Mouse (Mus musculus): ENCODE results near the gene Sorcs1.

Sorcs1 gene

GRCm38 (mm10) chr19:50566306-50566705 lies 112.1 kb downstream of the Sorcs1 start:
- DNase-seq (ENCODE audit: low read depth, low spot score) = no peak

GRCm38 (mm10) chr19:50558771-50559170 lies 119.7 kb downstream of the Sorcs1 start:
- DNase-seq (ENCODE audit: low read depth, low spot score) = no peak

GRCm38 (mm10) chr19:50534031-50534430 lies 144.4 kb downstream of the Sorcs1 start:
- DNase-seq (ENCODE audit: low read depth, low spot score) = no peak

GRCm38 (mm10) chr19:50527835-50528234 lies 150.6 kb downstream of the Sorcs1 start:
- no peak for DNase-seq (ENCODE audit: low read depth, low spot score)

- DNase-seq (ENCODE audit: low read depth, low spot score) = no peak
These were observed 152.4 kb downstream of the Sorcs1 start for GRCm38 (mm10) chr19:50526094-50526493.

GRCm38 (mm10) chr19:50521943-50522342 lies 156.5 kb downstream of the Sorcs1 start:
- no peak for DNase-seq (ENCODE audit: low read depth, low spot score)

GRCm38 (mm10) chr19:50515059-50515673 lies 163.3 kb downstream of the Sorcs1 start:
- DNase-seq (ENCODE audit: low read depth, low spot score) = no peak

- no peak for DNase-seq (ENCODE audit: low read depth, low spot score)
These were observed 164.1 kb downstream of the Sorcs1 start for GRCm38 (mm10) chr19:50514309-50514830.

- DNase-seq (ENCODE audit: low read depth, low spot score) = no peak
These were observed 175.6 kb downstream of the Sorcs1 start for GRCm38 (mm10) chr19:50502816-50503215.

GRCm38 (mm10) chr19:50491121-50491520 lies 187.3 kb downstream of the Sorcs1 start:
- no peak for DNase-seq (ENCODE audit: low read depth, low spot score)

GRCm38 (mm10) chr19:50490721-50491120 lies 187.7 kb downstream of the Sorcs1 start:
- no peak for DNase-seq (ENCODE audit: low read depth, low spot score)

- DNase-seq (ENCODE audit: low read depth, low spot score) = no peak
These were observed 188.7 kb downstream of the Sorcs1 start for GRCm38 (mm10) chr19:50489786-50490185.

GRCm38 (mm10) chr19:50488421-50488820 lies 190.0 kb downstream of the Sorcs1 start:
- no peak for DNase-seq (ENCODE audit: low read depth, low spot score)

- DNase-seq (ENCODE audit: low read depth, low spot score) = no peak
These were observed 190.7 kb downstream of the Sorcs1 start for GRCm38 (mm10) chr19:50487768-50488167.

GRCm38 (mm10) chr19:50486345-50486744 lies 192.1 kb downstream of the Sorcs1 start:
- DNase-seq (ENCODE audit: low read depth, low spot score) = no peak

- no peak for DNase-seq (ENCODE audit: low read depth, low spot score)
These were observed 201.7 kb downstream of the Sorcs1 start for GRCm38 (mm10) chr19:50476774-50477173.

GRCm38 (mm10) chr19:50468592-50468991 lies 209.9 kb downstream of the Sorcs1 start:
- DNase-seq (ENCODE audit: low read depth, low spot score) = no peak

- no peak for DNase-seq (ENCODE audit: low read depth, low spot score)
These were observed 213.6 kb downstream of the Sorcs1 start for GRCm38 (mm10) chr19:50464811-50465210.

- DNase-seq (ENCODE audit: low read depth, low spot score) = no peak
These were observed 219.9 kb downstream of the Sorcs1 start for GRCm38 (mm10) chr19:50458581-50458980.

GRCm38 (mm10) chr19:50457275-50457892 lies 221.1 kb downstream of the Sorcs1 start:
- no peak for DNase-seq (ENCODE audit: low read depth, low spot score)

- no peak for DNase-seq (ENCODE audit: low read depth, low spot score)
These were observed 237.3 kb downstream of the Sorcs1 start for GRCm38 (mm10) chr19:50441099-50441498.

GRCm38 (mm10) chr19:50440246-50440910 lies 238.1 kb downstream of the Sorcs1 start:
- DNase-seq (ENCODE audit: low read depth, low spot score) = no peak

- no peak for DNase-seq (ENCODE audit: low read depth, low spot score)
These were observed 239.0 kb downstream of the Sorcs1 start for GRCm38 (mm10) chr19:50439464-50439881.

Data from CD4-positive, CD25-positive, alpha-beta regulatory T cell, adult 2 months (primary cell).